Mouse (Mus musculus): ENCODE measurements around the gene Sp2. TPM values are rescaled to one million over a fixed set of nuclear protein-coding genes. Genes with fewer than 3 reads are reported as not detected.

The Sp2 gene
- polyA plus RNA-seq, 1 experiment from 2014 or later: 26.3 TPM

GRCm38 (mm10) chr11:96997380-96997956 lies 14.7 kb upstream of the Sp2 start:
- ATAC-seq (ENCODE audit: low FRiP score): peak; percentile 73

GRCm38 (mm10) chr11:96996773-96997379 lies 14.1 kb upstream of the Sp2 start:
- peak overlapping the region; percentile 35; the same call in 1 of the 2 replicates for H3K27ac ChIP-seq (ENCODE audit: low read depth, low read length)
- DNase-seq (ENCODE audit: low spot score, missing footprints) (no peak), ATAC-seq (ENCODE audit: low FRiP score) (peak; percentile 40)
- 6% methylated on average over 17 of the region's 17 CpGs for WGBS
- H3K36me3 ChIP-seq (ENCODE audit: control insufficient read depth, insufficient read depth, low read length): no peaks in the 10 kb centered on the region
- H3K4me3 ChIP-seq (ENCODE audit: low read depth, low read length): peak overlapping the region; percentile 30
- H3K4me2 ChIP-seq: peak overlapping the region; percentile 63
- peaks cover 17% of the 10 kb centered on the region for H3K4me1 ChIP-seq (ENCODE audit: control insufficient read depth, insufficient read depth, low read length)
- H3K9ac ChIP-seq (ENCODE audit: low read length): peak overlapping the region; percentile 77
- peaks cover 4% of the 10 kb centered on the region; the same call in 1 of the 2 replicates for H3K27me3 ChIP-seq (ENCODE audit: control insufficient read depth, insufficient read depth, low read length)
- H3K9me3 ChIP-seq (ENCODE audit: control insufficient read depth, low read length): no peaks in the 10 kb centered on the region

More at GRCm38 (mm10) chr11:96997380-96997956, 14.7 kb upstream of the Sp2 start:
- Histone ChIP-seq H3K27me3 (ENCODE audit: control insufficient read depth, insufficient read depth, low read length) (peaks cover 4% of the 10 kb centered on the region; the same call in 1 of the 2 replicates), H3K9me3 (ENCODE audit: control insufficient read depth, low read length) (no peaks in the 10 kb centered on the region), H3K4me3 (ENCODE audit: low read depth, low read length) (peak overlapping the region; percentile 30), H3K4me2 (peak overlapping the region; percentile 63), H3K9ac (ENCODE audit: low read length) (peak overlapping the region; percentile 77), H3K36me3 (ENCODE audit: control insufficient read depth, insufficient read depth, low read length) (no peaks in the 10 kb centered on the region), H3K4me1 (ENCODE audit: control insufficient read depth, insufficient read depth, low read length) (peaks cover 17% of the 10 kb centered on the region), H3K27ac (ENCODE audit: low read depth, low read length) (peak overlapping the region; percentile 35; the same call in 1 of the 2 replicates)
- WGBS: 1% methylated on average over 30 of the region's 30 CpGs
- DNase-seq (ENCODE audit: low spot score, missing footprints): peak; percentile 95

GRCm38 (mm10) chr11:96995836-96996772 lies 13.3 kb upstream of the Sp2 start:
- Histone ChIP-seq H3K36me3 (ENCODE audit: control insufficient read depth, insufficient read depth, low read length) (no peaks in the 10 kb centered on the region), H3K27ac (ENCODE audit: low read depth, low read length) (no peak overlapping the region), H3K4me3 (ENCODE audit: low read depth, low read length) (no peak overlapping the region), H3K4me2 (no peak overlapping the region), H3K27me3 (ENCODE audit: control insufficient read depth, insufficient read depth, low read length) (peaks cover 4% of the 10 kb centered on the region; the same call in 1 of the 2 replicates), H3K9me3 (ENCODE audit: control insufficient read depth, low read length) (no peaks in the 10 kb centered on the region), H3K4me1 (ENCODE audit: control insufficient read depth, insufficient read depth, low read length) (peaks cover 17% of the 10 kb centered on the region), H3K9ac (ENCODE audit: low read length) (no peak overlapping the region)
- 75% methylated on average over 15 of the region's 15 CpGs for WGBS
- ATAC-seq (ENCODE audit: low FRiP score): no peak
- DNase-seq (ENCODE audit: low spot score, missing footprints): peak; percentile 81

GRCm38 (mm10) chr11:96995031-96995430 lies 12.3 kb upstream of the Sp2 start:
- Histone ChIP-seq H3K27ac (ENCODE audit: low read depth, low read length) (no peak overlapping the region), H3K27me3 (ENCODE audit: control insufficient read depth, insufficient read depth, low read length) (peaks cover 4% of the 10 kb centered on the region; the same call in 1 of the 2 replicates), H3K9me3 (ENCODE audit: control insufficient read depth, low read length) (no peaks in the 10 kb centered on the region), H3K4me3 (ENCODE audit: low read depth, low read length) (no peak overlapping the region), H3K4me1 (ENCODE audit: control insufficient read depth, insufficient read depth, low read length) (peaks cover 14% of the 10 kb centered on the region), H3K9ac (ENCODE audit: low read length) (no peak overlapping the region), H3K4me2 (no peak overlapping the region), H3K36me3 (ENCODE audit: control insufficient read depth, insufficient read depth, low read length) (no peaks in the 10 kb centered on the region)
- no peak for DNase-seq (ENCODE audit: low spot score, missing footprints)
- no peak for ATAC-seq (ENCODE audit: low FRiP score)
- 25% methylated on average over 5 of the region's 5 CpGs for WGBS

- no peak for ATAC-seq (ENCODE audit: low FRiP score)
- no peak overlapping the region for H3K27ac ChIP-seq (ENCODE audit: low read depth, low read length)
- H3K4me1 ChIP-seq (ENCODE audit: control insufficient read depth, insufficient read depth, low read length): peaks cover 20% of the 10 kb centered on the region
- H3K9ac ChIP-seq (ENCODE audit: low read length): no peak overlapping the region
- 51% methylated on average over 8 of the region's 8 CpGs for WGBS
- no peaks in the 10 kb centered on the region for H3K9me3 ChIP-seq (ENCODE audit: control insufficient read depth, low read length)
- no peak overlapping the region for H3K4me2 ChIP-seq
- peaks cover 7% of the 10 kb centered on the region for H3K27me3 ChIP-seq (ENCODE audit: control insufficient read depth, insufficient read depth, low read length)
- H3K36me3 ChIP-seq (ENCODE audit: control insufficient read depth, insufficient read depth, low read length): no peaks in the 10 kb centered on the region
- no peak overlapping the region for H3K4me3 ChIP-seq (ENCODE audit: low read depth, low read length)
- no peak for DNase-seq (ENCODE audit: low spot score, missing footprints)
Measured at GRCm38 (mm10) chr11:96992722-96993311, 10.1 kb upstream of the Sp2 start.

GRCm38 (mm10) chr11:96991501-96991900 lies 8.7 kb upstream of the Sp2 start:
- H3K27me3 ChIP-seq (ENCODE audit: control insufficient read depth, insufficient read depth, low read length): peaks cover 9% of the 10 kb centered on the region
- no peak overlapping the region for H3K4me2 ChIP-seq
- peaks cover 7% of the 10 kb centered on the region for H3K4me1 ChIP-seq (ENCODE audit: control insufficient read depth, insufficient read depth, low read length)
- H3K9ac ChIP-seq (ENCODE audit: low read length): no peak overlapping the region
- no peak overlapping the region for H3K4me3 ChIP-seq (ENCODE audit: low read depth, low read length)
- no peaks in the 10 kb centered on the region for H3K9me3 ChIP-seq (ENCODE audit: control insufficient read depth, low read length)
- WGBS: 77% methylated on average over 5 of the region's 5 CpGs
- ATAC-seq (ENCODE audit: low FRiP score): no peak
- H3K27ac ChIP-seq (ENCODE audit: low read depth, low read length): no peak overlapping the region
- H3K36me3 ChIP-seq (ENCODE audit: control insufficient read depth, insufficient read depth, low read length): no peaks in the 10 kb centered on the region
- DNase-seq (ENCODE audit: low spot score, missing footprints): no peak

- Histone ChIP-seq H3K4me1 (ENCODE audit: control insufficient read depth, insufficient read depth, low read length) (peaks cover 5% of the 10 kb centered on the region), H3K36me3 (ENCODE audit: control insufficient read depth, insufficient read depth, low read length) (no peaks in the 10 kb centered on the region), H3K27me3 (ENCODE audit: control insufficient read depth, insufficient read depth, low read length) (peaks cover 14% of the 10 kb centered on the region), H3K4me3 (ENCODE audit: low read depth, low read length) (peak overlapping the region; percentile 23), H3K27ac (ENCODE audit: low read depth, low read length) (no peak overlapping the region), H3K9ac (ENCODE audit: low read length) (peak overlapping the region; percentile 40), H3K9me3 (ENCODE audit: control insufficient read depth, low read length) (no peaks in the 10 kb centered on the region), H3K4me2 (peak overlapping the region; percentile 49)
- 8% methylated on average over 31 of the region's 31 CpGs for WGBS
- DNase-seq (ENCODE audit: low spot score, missing footprints) (peak; percentile 90), ATAC-seq (ENCODE audit: low FRiP score) (peak; percentile 38; the same call in 1 of the 2 replicates)
Measured at GRCm38 (mm10) chr11:96987873-96988655, 5.3 kb upstream of the Sp2 start.

- H3K36me3 ChIP-seq (ENCODE audit: control insufficient read depth, insufficient read depth, low read length): no peaks in the 10 kb centered on the region
- no peak overlapping the region for H3K27ac ChIP-seq (ENCODE audit: low read depth, low read length)
- H3K4me2 ChIP-seq: no peak overlapping the region
- H3K9me3 ChIP-seq (ENCODE audit: control insufficient read depth, low read length): no peaks in the 10 kb centered on the region
- peaks cover 9% of the 10 kb centered on the region for H3K4me1 ChIP-seq (ENCODE audit: control insufficient read depth, insufficient read depth, low read length)
- peaks cover 14% of the 10 kb centered on the region for H3K27me3 ChIP-seq (ENCODE audit: control insufficient read depth, insufficient read depth, low read length)
- DNase-seq (ENCODE audit: low spot score, missing footprints) (no peak), ATAC-seq (ENCODE audit: low FRiP score) (no peak)
- H3K9ac ChIP-seq (ENCODE audit: low read length): no peak overlapping the region
- 55% methylated on average over 3 of the region's 3 CpGs for WGBS
- H3K4me3 ChIP-seq (ENCODE audit: low read depth, low read length): no peak overlapping the region
Measured at GRCm38 (mm10) chr11:96986463-96986862, 3.7 kb upstream of the Sp2 start.
